Mouse (Mus musculus): Measurements from ENCODE around the gene Acvr1b.

Acvr1b gene

DNA sequence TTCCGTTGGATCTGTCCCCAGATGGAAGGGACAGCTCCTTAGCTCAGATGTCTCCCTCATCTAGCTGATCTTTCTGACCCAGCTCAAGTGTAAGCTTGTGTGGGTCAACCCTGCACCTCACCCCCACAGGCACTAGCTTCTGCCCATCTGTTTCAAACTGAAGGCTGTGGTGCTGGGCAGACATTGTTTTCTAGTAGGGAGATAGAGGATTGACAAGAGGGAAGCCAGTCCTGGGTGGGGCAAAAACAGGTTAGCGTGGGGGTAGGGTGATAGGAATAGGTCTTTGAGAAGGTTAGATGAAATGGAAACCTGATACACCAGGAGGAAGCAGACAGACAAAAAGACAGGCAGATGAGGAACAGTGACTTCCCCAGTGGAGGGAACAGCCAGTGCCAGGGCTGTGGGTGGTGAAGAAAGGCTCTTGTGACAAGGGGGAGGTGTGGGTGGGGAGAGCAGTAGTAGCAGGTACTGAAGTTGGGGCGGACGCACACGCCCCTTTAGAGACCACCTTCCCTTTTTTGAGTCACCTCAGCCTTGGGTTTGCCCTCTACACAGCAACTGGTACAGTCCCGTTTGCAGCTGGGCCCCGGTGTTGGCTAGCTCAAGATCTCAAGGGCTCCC is 82.1 kb downstream of the Acvr1b start:
- DNase-seq, result no peak

DNA sequence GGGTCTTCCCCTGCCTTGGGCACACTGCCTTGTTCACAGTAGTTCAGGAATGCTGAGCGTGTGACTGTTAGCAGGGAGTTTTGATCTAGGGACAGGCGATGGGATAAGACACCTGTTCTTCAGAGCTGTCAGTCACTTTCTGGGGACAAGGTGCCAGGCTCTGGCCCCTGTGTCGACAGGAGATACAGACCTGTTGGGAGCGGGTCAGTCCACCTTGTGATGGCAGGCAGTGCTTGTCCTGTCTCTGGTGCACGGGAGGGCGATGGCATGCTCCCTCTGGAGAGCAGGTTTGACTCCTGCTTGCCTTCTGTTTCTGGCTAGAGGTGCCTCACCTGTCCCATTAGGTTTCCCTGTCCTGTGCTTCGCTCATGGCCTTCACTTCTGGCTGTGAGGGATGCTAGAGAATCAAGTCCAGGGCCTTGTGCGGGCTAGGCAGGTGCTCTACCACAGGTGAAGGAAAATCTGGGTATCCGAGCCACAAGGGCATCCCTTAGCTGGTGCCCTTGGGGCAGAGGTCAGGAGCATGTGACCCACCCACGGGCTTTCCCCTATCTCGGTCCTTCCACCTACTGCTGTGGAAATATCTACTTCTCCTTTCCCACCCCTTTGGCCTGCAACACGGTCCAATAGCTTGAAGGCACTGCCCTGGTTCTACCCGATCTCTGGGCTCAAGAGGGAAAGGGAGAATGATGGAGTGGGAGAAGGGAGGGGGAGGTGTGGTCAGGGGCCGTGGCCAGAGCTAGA is 82.8 kb downstream of the Acvr1b start:
- no peak for DNase-seq

DNA sequence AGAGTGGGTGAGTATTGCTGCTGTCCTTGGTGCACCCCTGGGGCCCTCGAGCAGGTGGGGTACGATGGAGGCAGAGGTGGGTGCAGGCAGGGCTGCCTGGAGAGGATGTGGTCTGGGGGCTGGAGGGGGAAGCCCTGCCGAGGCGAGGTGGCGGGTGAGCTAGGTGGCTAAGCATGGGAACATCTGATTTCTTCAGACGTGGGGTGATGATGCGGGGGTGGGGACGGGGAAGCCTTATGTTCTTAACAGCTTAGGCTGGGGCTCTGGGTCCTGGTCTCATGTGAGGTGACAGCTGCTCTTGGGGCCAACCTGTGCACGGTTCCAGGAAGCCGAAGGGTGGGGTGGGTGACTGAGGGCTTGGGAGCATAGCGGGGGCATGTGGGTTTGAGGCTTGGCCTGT is 84.6 kb downstream of the Acvr1b start:
- peak; percentile 86 to 92 for DNase-seq

DNA sequence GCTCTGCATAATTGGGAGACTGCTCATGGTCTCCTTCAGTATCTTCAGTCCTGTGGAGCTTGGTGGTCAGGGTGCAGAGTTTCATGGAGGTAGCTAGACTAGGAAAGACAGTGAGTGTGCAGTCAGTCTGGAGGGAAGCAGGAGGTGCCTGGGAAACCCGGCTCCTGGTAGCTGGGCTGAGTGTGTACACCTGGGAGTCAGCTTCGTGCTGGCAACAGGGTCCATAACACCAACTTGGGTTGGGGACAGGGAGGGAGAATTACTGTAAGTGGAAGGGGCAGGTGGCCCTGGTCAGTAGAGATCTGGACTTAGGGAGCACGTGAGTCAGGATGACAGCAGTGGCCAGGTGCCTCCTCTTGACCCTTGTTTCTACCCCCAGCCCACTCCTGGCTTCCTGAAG is 86.1 kb downstream of the Acvr1b start:
- DNase-seq, result no peak

GRCm38 (mm10) chr15:101260387-101260786 is 86.5 kb downstream of the Acvr1b start:
- DNase-seq, result no peak

- DNase-seq, result no peak
Observed at GRCm38 (mm10) chr15:101260874-101261622, 87.2 kb downstream of the Acvr1b start.

DNA sequence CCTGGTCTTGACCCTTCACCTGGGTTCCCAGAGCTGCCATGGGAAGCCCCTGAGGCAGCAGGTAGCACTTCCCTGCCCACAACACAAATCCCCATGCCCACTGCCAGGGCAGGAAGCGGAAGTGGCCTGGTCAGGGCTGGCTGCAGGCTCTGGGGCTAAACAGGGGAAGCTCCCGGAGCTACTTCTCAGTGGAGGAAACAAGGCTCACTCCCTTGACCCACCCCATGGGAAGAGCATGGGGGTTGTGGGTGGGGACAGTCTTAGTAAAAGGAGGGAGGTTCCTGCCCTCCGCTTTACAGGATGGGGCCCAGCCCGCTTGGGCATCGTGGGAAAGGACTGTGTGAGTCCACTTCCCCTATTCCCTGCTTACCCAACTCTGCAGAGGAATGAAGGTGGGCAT is 88.6 kb downstream of the Acvr1b start:
- no peak for DNase-seq

Data from thymus, adult 18-20 months (tissue).